Comparison of ENCODE assay signal across 22 mouse cellular contexts in the genomic region with DNA sequence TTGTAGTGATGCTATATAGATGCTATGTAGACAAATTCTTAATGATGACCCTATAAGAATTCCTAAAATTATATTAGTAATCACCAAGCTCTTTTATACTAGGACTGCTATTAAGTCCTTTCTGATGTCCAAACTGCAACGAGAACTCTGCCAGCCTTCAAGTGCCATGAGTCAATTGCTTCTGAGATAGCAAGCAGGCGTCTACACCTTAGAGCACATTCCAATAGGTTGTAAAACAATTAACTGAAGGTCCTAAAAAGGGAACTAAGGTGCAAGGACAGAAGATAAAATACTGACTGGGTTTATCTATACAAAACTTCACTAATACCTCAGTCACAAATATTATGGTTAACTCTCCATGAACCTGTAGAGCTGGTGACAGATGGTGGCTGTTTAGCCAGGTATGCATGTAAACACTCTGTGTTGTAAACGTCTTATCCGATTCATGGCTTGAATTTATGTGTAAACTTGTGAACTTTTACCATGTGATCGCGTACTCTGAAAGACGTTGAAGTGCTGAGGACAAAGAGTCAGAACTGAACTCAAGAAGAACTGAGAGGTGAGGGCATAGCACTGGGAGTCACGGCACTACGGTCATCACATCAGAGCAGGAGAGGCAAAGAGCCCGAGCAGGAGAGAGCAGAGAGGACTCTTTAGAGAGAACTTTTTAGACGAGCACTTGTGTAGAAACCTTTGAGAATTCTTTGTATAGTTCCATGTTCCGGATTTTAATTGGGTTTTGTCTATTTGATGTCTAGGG. TPM values are rescaled to one million over a fixed set of nuclear protein-coding genes. Genes with fewer than 3 reads are reported as not detected.
DNase-seq lines count a peak whose midpoint lies in the region; ATAC-seq lines count a peak whose summit lies in the region.
"Had no signal": no experiment of that assay in that cellular context is flagged by ENCODE, and none has a peak within 500 bp of the region (broad histone marks: within the 10 kb centered on the region; RNA-seq: fewer than 3 reads in every experiment).

No protein-coding gene starts in this region.

- WGBS in intestine, embryonic 14.5 days = 37% methylated on average over 12 of the region's 12 CpGs
- WGBS in intestine, embryonic 16.5 days = 38% methylated on average over 12 of the region's 12 CpGs
- WGBS in large intestine, adult 2 months = 30% methylated on average over 12 of the region's 12 CpGs
- 64% methylated on average over 12 of the region's 12 CpGs for WGBS in kidney, embryonic 14.5 days

- H3K4me1 ChIP-seq in intestine, embryonic 14.5 days (replicated peaks; ENCODE audit: control insufficient read depth, insufficient read depth, low read length) = no peaks in the 10 kb centered on the region
- H3K4me1 ChIP-seq in intestine, embryonic 16.5 days (ENCODE audit: control insufficient read depth, insufficient read depth, low read length) = peaks cover 3% of the 10 kb centered on the region
- no peaks in the 10 kb centered on the region for H3K4me1 ChIP-seq in kidney, embryonic 14.5 days (ENCODE audit: control insufficient read depth, insufficient read depth, low read length)
- H3K4me1 ChIP-seq: embryonic facial prominence, embryonic 10.5 days; embryonic facial prominence, embryonic 12.5 days; forebrain, embryonic 12.5 days had no signal

- H3K4me2 ChIP-seq in intestine, embryonic 14.5 days (ENCODE audit: low read length) = no peak overlapping the region
- peak overlapping the region; percentile 25; the same call in 1 of the 2 replicates for H3K4me2 ChIP-seq in intestine, embryonic 16.5 days (ENCODE audit: low read depth, low read length)
- no peak overlapping the region for H3K4me2 ChIP-seq in kidney, embryonic 14.5 days (replicated peaks; ENCODE audit: low read depth, low read length)
- H3K4me2 ChIP-seq: embryonic facial prominence, embryonic 12.5 days; forebrain, embryonic 12.5 days had no signal

- ATAC-seq in intestine, embryonic 14.5 days (replicated peaks; ENCODE audit: low FRiP score, low TSS enrichment, low read depth) = peak; percentile 74
- peak; percentile 85 for ATAC-seq in intestine, embryonic 16.5 days
- ATAC-seq in kidney, embryonic 14.5 days (ENCODE audit: low FRiP score, low TSS enrichment) = no peak
- ATAC-seq: activated CD4-positive, CD25-positive, alpha-beta regulatory T cell, adult 4 months; forebrain, embryonic 14.5 days; forebrain, embryonic 16.5 days; Patski had no signal

- H3K36me3 ChIP-seq in intestine, embryonic 14.5 days (ENCODE audit: control insufficient read depth, insufficient read depth, low read length) = peaks cover 16% of the 10 kb centered on the region
- H3K36me3 ChIP-seq in intestine, embryonic 16.5 days (ENCODE audit: control insufficient read depth, insufficient read depth, low read length) = no peaks in the 10 kb centered on the region
- H3K36me3 ChIP-seq in kidney, embryonic 14.5 days (ENCODE audit: control insufficient read depth, insufficient read depth, low read length) = peaks cover 13% of the 10 kb centered on the region

- no peaks in the 10 kb centered on the region for H3K9me3 ChIP-seq in intestine, embryonic 14.5 days (ENCODE audit: control insufficient read depth, low read length)
- no peaks in the 10 kb centered on the region for H3K9me3 ChIP-seq in intestine, embryonic 16.5 days (ENCODE audit: control insufficient read depth, low read length)
- no peaks in the 10 kb centered on the region for H3K9me3 ChIP-seq in kidney, embryonic 14.5 days (ENCODE audit: control insufficient read depth, low read length)
- H3K9me3 ChIP-seq: embryonic facial prominence, embryonic 10.5 days; embryonic facial prominence, embryonic 12.5 days; forebrain, embryonic 12.5 days had no signal

- no peak overlapping the region for H3K9ac ChIP-seq in intestine, embryonic 14.5 days (ENCODE audit: low read length)
- H3K9ac ChIP-seq in intestine, embryonic 16.5 days (ENCODE audit: low read depth, low read length) = no peak overlapping the region
- H3K9ac ChIP-seq in kidney, embryonic 14.5 days (ENCODE audit: low read depth, low read length) = no peak overlapping the region
- H3K9ac ChIP-seq: embryonic facial prominence, embryonic 12.5 days; forebrain, embryonic 12.5 days had no signal

- no peak overlapping the region for H3K4me3 ChIP-seq in intestine, embryonic 14.5 days (ENCODE audit: low read depth, low read length)
- no peak overlapping the region for H3K4me3 ChIP-seq in intestine, embryonic 16.5 days (ENCODE audit: low read length)
- H3K4me3 ChIP-seq in kidney, embryonic 14.5 days (ENCODE audit: low read length) = no peak overlapping the region
- H3K4me3 ChIP-seq: embryonic facial prominence, embryonic 10.5 days; embryonic facial prominence, embryonic 12.5 days; forebrain, embryonic 12.5 days had no signal

- DNase-seq in intestine, embryonic 14.5 days (ENCODE audit: low spot score) = no peak
- DNase-seq in large intestine, adult 2 months (ENCODE audit: low read depth, low spot score) = peak; percentile 24
- DNase-seq in lung, postnatal 10 days = no peak
- DNase-seq in kidney, postnatal 36 days = no peak
- DNase-seq: adrenal gland, adult 8-10 months; adrenal gland, postnatal 14 days; adrenal gland, postnatal 36 days; cerebellum, adult 11-12 months; cerebellum, adult 2 months; cerebellum, adult 9-10 months; cerebellum, postnatal 10 days; cerebellum, postnatal 25 days had no signal

- no peaks in the 10 kb centered on the region for H3K27me3 ChIP-seq in intestine, embryonic 14.5 days (replicated peaks; ENCODE audit: control insufficient read depth, insufficient read depth, low read length)
- no peaks in the 10 kb centered on the region for H3K27me3 ChIP-seq in intestine, embryonic 16.5 days (replicated peaks; ENCODE audit: control insufficient read depth, insufficient read depth, low read length)
- H3K27me3 ChIP-seq in kidney, embryonic 14.5 days (ENCODE audit: control insufficient read depth, insufficient read depth, low read length) = no peaks in the 10 kb centered on the region
- H3K27me3 ChIP-seq: embryonic facial prominence, embryonic 12.5 days; forebrain, embryonic 12.5 days; Patski had no signal

- H3K27ac ChIP-seq in intestine, embryonic 14.5 days (ENCODE audit: low read depth) = no peak overlapping the region
- H3K27ac ChIP-seq in intestine, embryonic 16.5 days (ENCODE audit: low read length) = no peak overlapping the region
- H3K27ac ChIP-seq in kidney, embryonic 14.5 days (ENCODE audit: low read depth, low read length) = no peak overlapping the region
- H3K27ac ChIP-seq: embryonic facial prominence, embryonic 10.5 days; embryonic facial prominence, embryonic 12.5 days; forebrain, embryonic 12.5 days had no signal

RNA-seq across cellular contexts. Expression of gene Zscan20, which starts 11.9 kb away (rescaled TPM):
- polyA plus RNA-seq in intestine, embryonic 14.5 days (2014; fragmentation: Nextera tagmentation; extraction: Ambion mirVana) = 3.2 and 3.3 TPM in 2 replicates
- 2.3 and 2.8 TPM in 2 replicates for polyA plus RNA-seq in intestine, embryonic 16.5 days (2015; fragmentation: Nextera tagmentation; extraction: Ambion mirVana)
- polyA plus RNA-seq in large intestine, adult 2 months (2012; rRNA removed) = 1.5 and 1.7 TPM in 2 replicates
- polyA plus RNA-seq in kidney, embryonic 14.5 days (2014; fragmentation: Nextera tagmentation; extraction: Ambion mirVana) = 3.2 and 4.4 TPM in 2 replicates

RNA-seq across cellular contexts. Expression of gene Tlr12, which starts 20.4 kb away (rescaled TPM):
- 0.65 and 1.2 TPM in 2 replicates for polyA plus RNA-seq in intestine, embryonic 14.5 days (2014; fragmentation: Nextera tagmentation; extraction: Ambion mirVana)
- polyA plus RNA-seq in intestine, embryonic 16.5 days (2015; fragmentation: Nextera tagmentation; extraction: Ambion mirVana) = 2.2 and 2.5 TPM in 2 replicates
- polyA plus RNA-seq in large intestine, adult 2 months (2012; rRNA removed) = 6.0 and 9.0 TPM in 2 replicates
- polyA plus RNA-seq in kidney, embryonic 14.5 days (2014; fragmentation: Nextera tagmentation; extraction: Ambion mirVana) = 0.91 and 1.1 TPM in 2 replicates
- polyA plus RNA-seq: C2C12, Patski had no signal

RNA-seq across cellular contexts. Expression of gene Phc2, which starts 56.5 kb away (rescaled TPM):
- 22.4 and 27.1 TPM in 2 replicates for polyA plus RNA-seq in intestine, embryonic 14.5 days (2014; fragmentation: Nextera tagmentation; extraction: Ambion mirVana)
- 9.9 and 10.3 TPM in 2 replicates for polyA plus RNA-seq in intestine, embryonic 16.5 days (2015; fragmentation: Nextera tagmentation; extraction: Ambion mirVana)
- 76.7 and 79.9 TPM in 2 replicates for polyA plus RNA-seq in large intestine, adult 2 months (2012; rRNA removed)
- polyA plus RNA-seq in kidney, embryonic 14.5 days (2014; fragmentation: Nextera tagmentation; extraction: Ambion mirVana) = 46.6 and 50.2 TPM in 2 replicates
